Mouse (Mus musculus): ENCODE results near the gene S100a3. TPM values are rescaled to one million over a fixed set of nuclear protein-coding genes. Genes with fewer than 3 reads are reported as not detected.

Gene S100a3
- polyA plus RNA-seq, 1 experiment from 2014 or later = not detected

- Histone ChIP-seq H3K27me3 (ENCODE audit: control insufficient read depth, insufficient read depth, low read length) (no peaks in the 10 kb centered on the region), H3K4me1 (ENCODE audit: control insufficient read depth, insufficient read depth, low read length) (no peaks in the 10 kb centered on the region), H3K9me3 (ENCODE audit: control insufficient read depth, low read length) (no peaks in the 10 kb centered on the region), H3K36me3 (ENCODE audit: control insufficient read depth, insufficient read depth, low read length) (no peaks in the 10 kb centered on the region), H3K9ac (ENCODE audit: low read length) (no peak within 1 kb of the TSS), H3K4me3 (ENCODE audit: low read depth, low read length) (no peak within 1 kb of the TSS), H3K4me2 (ENCODE audit: low read depth) (no peak within 1 kb of the TSS), H3K27ac (ENCODE audit: low read depth, low read length) (no peak within 1 kb of the TSS)
- ATAC-seq (ENCODE audit: insufficient read depth, low FRiP score, low TSS enrichment) (no peak), DNase-seq (ENCODE audit: low spot score) (no peak)
- WGBS = 57% methylated on average over 3 of the region's 3 CpGs
Observed at GRCm38 (mm10) chr3:90603623-90604022, 43.2 kb downstream of the S100a3 start, which contains the start of gene S100a4. Gene S100a4, plus strand, starts transcription at chr3:90603771.

- Histone ChIP-seq H3K9me3 (ENCODE audit: control insufficient read depth, low read length) (no peaks in the 10 kb centered on the region), H3K4me3 (ENCODE audit: low read depth, low read length) (no peak overlapping the region), H3K27ac (ENCODE audit: low read depth, low read length) (no peak overlapping the region), H3K4me1 (ENCODE audit: control insufficient read depth, insufficient read depth, low read length) (no peaks in the 10 kb centered on the region), H3K36me3 (ENCODE audit: control insufficient read depth, insufficient read depth, low read length) (no peaks in the 10 kb centered on the region), H3K27me3 (ENCODE audit: control insufficient read depth, insufficient read depth, low read length) (no peaks in the 10 kb centered on the region), H3K9ac (ENCODE audit: low read length) (no peak overlapping the region), H3K4me2 (ENCODE audit: low read depth) (no peak overlapping the region)
- whole genome bisulfite sequencing = 80% methylated on average over 4 of the region's 4 CpGs
- DNase-seq (ENCODE audit: low spot score) = peak; percentile 36
- ATAC-seq (ENCODE audit: insufficient read depth, low FRiP score, low TSS enrichment) = no peak
Observed at GRCm38 (mm10) chr3:90604416-90604815, 44.0 kb downstream of the S100a3 start.

DNA sequence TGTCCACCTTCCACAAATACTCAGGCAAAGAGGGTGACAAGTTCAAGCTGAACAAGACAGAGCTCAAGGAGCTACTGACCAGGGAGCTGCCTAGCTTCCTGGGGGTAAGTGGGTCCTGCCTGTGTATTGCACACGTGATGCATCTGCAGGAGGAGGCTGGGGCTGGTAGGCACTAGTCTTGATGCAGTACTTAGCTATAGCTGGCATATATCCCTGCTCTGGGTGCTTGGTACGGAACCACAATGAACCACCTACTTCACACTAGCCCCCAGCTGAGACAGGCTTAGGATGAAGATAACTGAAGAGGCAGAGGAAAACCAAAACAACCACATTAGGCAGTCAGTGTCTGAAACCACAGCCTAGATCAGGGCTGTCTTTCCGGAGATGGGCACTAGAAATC, 44.7 kb downstream of the S100a3 start:
- H3K9me3 ChIP-seq (ENCODE audit: control insufficient read depth, low read length) = no peaks in the 10 kb centered on the region
- DNase-seq (ENCODE audit: low spot score) = no peak
- no peaks in the 10 kb centered on the region for H3K4me1 ChIP-seq (ENCODE audit: control insufficient read depth, insufficient read depth, low read length)
- no peak overlapping the region for H3K9ac ChIP-seq (ENCODE audit: low read length)
- no peaks in the 10 kb centered on the region for H3K27me3 ChIP-seq (ENCODE audit: control insufficient read depth, insufficient read depth, low read length)
- ATAC-seq (ENCODE audit: insufficient read depth, low FRiP score, low TSS enrichment) = no peak
- 84% methylated on average over 3 of the region's 3 CpGs for WGBS
- H3K4me3 ChIP-seq (ENCODE audit: low read depth, low read length) = no peak overlapping the region
- no peak overlapping the region for H3K4me2 ChIP-seq (ENCODE audit: low read depth)
- H3K27ac ChIP-seq (ENCODE audit: low read depth, low read length) = no peak overlapping the region
- H3K36me3 ChIP-seq (ENCODE audit: control insufficient read depth, insufficient read depth, low read length) = no peaks in the 10 kb centered on the region

GRCm38 (mm10) chr3:90605736-90606135, 45.4 kb downstream of the S100a3 start:
- Histone ChIP-seq H3K4me2 (ENCODE audit: low read depth) (no peak overlapping the region), H3K9me3 (ENCODE audit: control insufficient read depth, low read length) (no peaks in the 10 kb centered on the region), H3K4me1 (ENCODE audit: control insufficient read depth, insufficient read depth, low read length) (no peaks in the 10 kb centered on the region), H3K27me3 (ENCODE audit: control insufficient read depth, insufficient read depth, low read length) (no peaks in the 10 kb centered on the region), H3K27ac (ENCODE audit: low read depth, low read length) (no peak overlapping the region), H3K9ac (ENCODE audit: low read length) (no peak overlapping the region), H3K4me3 (ENCODE audit: low read depth, low read length) (no peak overlapping the region), H3K36me3 (ENCODE audit: control insufficient read depth, insufficient read depth, low read length) (no peaks in the 10 kb centered on the region)
- no peak for ATAC-seq (ENCODE audit: insufficient read depth, low FRiP score, low TSS enrichment)
- WGBS = 90% methylated on average over 2 of the region's 2 CpGs
- DNase-seq (ENCODE audit: low spot score) = no peak

GRCm38 (mm10) chr3:90606185-90606584, 45.8 kb downstream of the S100a3 start:
- Histone ChIP-seq H3K4me1 (ENCODE audit: control insufficient read depth, insufficient read depth, low read length) (no peaks in the 10 kb centered on the region), H3K27ac (ENCODE audit: low read depth, low read length) (no peak overlapping the region), H3K4me3 (ENCODE audit: low read depth, low read length) (no peak overlapping the region), H3K4me2 (ENCODE audit: low read depth) (no peak overlapping the region), H3K9ac (ENCODE audit: low read length) (no peak overlapping the region), H3K27me3 (ENCODE audit: control insufficient read depth, insufficient read depth, low read length) (no peaks in the 10 kb centered on the region), H3K36me3 (ENCODE audit: control insufficient read depth, insufficient read depth, low read length) (no peaks in the 10 kb centered on the region), H3K9me3 (ENCODE audit: control insufficient read depth, low read length) (no peaks in the 10 kb centered on the region)
- no peak for DNase-seq (ENCODE audit: low spot score)
- 92% methylated on average over 6 of the region's 6 CpGs for WGBS
- no peak for ATAC-seq (ENCODE audit: insufficient read depth, low FRiP score, low TSS enrichment)

DNA sequence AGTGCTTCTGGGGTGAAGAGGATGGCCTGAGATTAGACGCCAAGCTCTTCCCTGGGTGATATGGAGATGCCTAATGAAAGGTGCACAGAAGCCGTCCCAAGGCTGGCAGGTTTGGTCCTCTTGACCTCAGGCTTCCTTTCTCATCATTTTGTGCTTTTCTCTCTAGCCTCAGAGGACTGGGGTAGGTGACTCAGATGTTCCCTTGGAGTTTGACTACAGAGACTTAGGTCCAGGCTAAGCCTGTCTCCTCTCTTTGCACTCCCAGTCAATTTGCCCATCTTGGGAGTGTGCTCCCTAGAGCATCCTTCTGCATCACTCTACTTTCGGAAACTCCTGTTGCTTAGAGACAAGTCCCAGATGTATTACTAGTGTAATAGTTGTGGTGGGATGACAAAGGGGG, 47.0 kb downstream of the S100a3 start:
- Histone ChIP-seq H3K27me3 (ENCODE audit: control insufficient read depth, insufficient read depth, low read length) (no peaks in the 10 kb centered on the region), H3K4me1 (ENCODE audit: control insufficient read depth, insufficient read depth, low read length) (no peaks in the 10 kb centered on the region), H3K9me3 (ENCODE audit: control insufficient read depth, low read length) (no peaks in the 10 kb centered on the region), H3K36me3 (ENCODE audit: control insufficient read depth, insufficient read depth, low read length) (no peaks in the 10 kb centered on the region), H3K27ac (ENCODE audit: low read depth, low read length) (no peak overlapping the region), H3K4me2 (ENCODE audit: low read depth) (no peak overlapping the region), H3K9ac (ENCODE audit: low read length) (no peak overlapping the region), H3K4me3 (ENCODE audit: low read depth, low read length) (no peak overlapping the region)
- WGBS = 97% methylated on average over 3 of the region's 3 CpGs
- DNase-seq (ENCODE audit: low spot score) (no peak), ATAC-seq (ENCODE audit: insufficient read depth, low FRiP score, low TSS enrichment) (no peak)

GRCm38 (mm10) chr3:90608223-90608622, 47.8 kb downstream of the S100a3 start, which contains the start of gene S100a5:
Gene S100a5, plus strand, starts transcription at chr3:90608523.
- DNase-seq (ENCODE audit: low spot score) (no peak), ATAC-seq (ENCODE audit: insufficient read depth, low FRiP score, low TSS enrichment) (no peak)
- H3K4me3 ChIP-seq (ENCODE audit: low read depth, low read length) = no peak within 1 kb of the TSS
- H3K27me3 ChIP-seq (ENCODE audit: control insufficient read depth, insufficient read depth, low read length) = no peaks in the 10 kb centered on the region
- H3K27ac ChIP-seq (ENCODE audit: low read depth, low read length) = no peak within 1 kb of the TSS
- no peaks in the 10 kb centered on the region for H3K9me3 ChIP-seq (ENCODE audit: control insufficient read depth, low read length)
- H3K9ac ChIP-seq (ENCODE audit: low read length) = no peak within 1 kb of the TSS
- H3K4me1 ChIP-seq (ENCODE audit: control insufficient read depth, insufficient read depth, low read length) = no peaks in the 10 kb centered on the region
- no peaks in the 10 kb centered on the region for H3K36me3 ChIP-seq (ENCODE audit: control insufficient read depth, insufficient read depth, low read length)
- 66% methylated on average over 3 of the region's 3 CpGs for WGBS
- H3K4me2 ChIP-seq (ENCODE audit: low read depth) = no peak within 1 kb of the TSS

- DNase-seq (ENCODE audit: low spot score) (no peak), ATAC-seq (ENCODE audit: insufficient read depth, low FRiP score, low TSS enrichment) (no peak)
- Histone ChIP-seq H3K27me3 (ENCODE audit: control insufficient read depth, insufficient read depth, low read length) (no peaks in the 10 kb centered on the region), H3K4me2 (ENCODE audit: low read depth) (no peak overlapping the region), H3K4me1 (ENCODE audit: control insufficient read depth, insufficient read depth, low read length) (no peaks in the 10 kb centered on the region), H3K27ac (ENCODE audit: low read depth, low read length) (no peak overlapping the region), H3K36me3 (ENCODE audit: control insufficient read depth, insufficient read depth, low read length) (no peaks in the 10 kb centered on the region), H3K9me3 (ENCODE audit: control insufficient read depth, low read length) (no peaks in the 10 kb centered on the region), H3K9ac (ENCODE audit: low read length) (no peak overlapping the region), H3K4me3 (ENCODE audit: low read depth, low read length) (no peak overlapping the region)
Observed at GRCm38 (mm10) chr3:90609102-90609501, 48.7 kb downstream of the S100a3 start.

DNA sequence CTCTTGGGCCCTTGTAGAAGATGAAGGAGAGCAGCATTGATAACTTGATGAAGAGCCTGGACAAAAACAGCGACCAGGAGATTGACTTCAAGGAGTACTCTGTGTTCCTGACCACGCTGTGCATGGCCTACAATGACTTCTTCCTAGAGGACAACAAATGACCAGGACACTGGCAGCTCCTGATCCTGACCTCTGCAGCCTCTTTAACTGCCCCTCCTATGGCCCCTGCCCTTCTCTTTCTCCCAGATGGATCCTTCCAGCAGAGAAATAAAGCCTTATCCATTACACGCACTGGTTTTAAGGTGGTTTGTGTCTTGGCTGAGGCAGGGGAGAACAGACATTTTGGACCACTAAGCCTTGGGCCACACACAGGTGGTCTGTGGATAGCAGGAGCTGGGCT, 51.1 kb downstream of the S100a3 start:
- no peaks in the 10 kb centered on the region for H3K27me3 ChIP-seq (ENCODE audit: control insufficient read depth, insufficient read depth, low read length)
- no peaks in the 10 kb centered on the region for H3K4me1 ChIP-seq (ENCODE audit: control insufficient read depth, insufficient read depth, low read length)
- no peaks in the 10 kb centered on the region for H3K9me3 ChIP-seq (ENCODE audit: control insufficient read depth, low read length)
- no peak overlapping the region for H3K27ac ChIP-seq (ENCODE audit: low read depth, low read length)
- ATAC-seq (ENCODE audit: insufficient read depth, low FRiP score, low TSS enrichment) (no peak), DNase-seq (ENCODE audit: low spot score) (no peak)
- WGBS = 82% methylated on average over 3 of the region's 3 CpGs
- H3K4me2 ChIP-seq (ENCODE audit: low read depth) = no peak overlapping the region
- no peaks in the 10 kb centered on the region for H3K36me3 ChIP-seq (ENCODE audit: control insufficient read depth, insufficient read depth, low read length)
- no peak overlapping the region for H3K9ac ChIP-seq (ENCODE audit: low read length)
- no peak overlapping the region for H3K4me3 ChIP-seq (ENCODE audit: low read depth, low read length)

Measured in neural tube, embryonic 11.5 days (tissue).